Mouse (Mus musculus): ENCODE results near the gene Palb2.
A peak's percentile ranks its signal among the peaks of the same experiment; 100 is the strongest.

Palb2 gene

GRCm38 (mm10) chr7:122099222-122099621 lies 33.6 kb downstream of the Palb2 start:
- DNase-seq (ENCODE audit: low spot score in 2 of 2) = peak; percentile 38 to 39

GRCm38 (mm10) chr7:122098009-122098408 lies 34.8 kb downstream of the Palb2 start:
- no peak for DNase-seq (ENCODE audit: low spot score in 2 of 2)

- DNase-seq (ENCODE audit: low spot score in 2 of 2) = no peak
Observed at GRCm38 (mm10) chr7:122094564-122095330, 38.0 kb downstream of the Palb2 start.

GRCm38 (mm10) chr7:122087195-122087982 lies 45.4 kb downstream of the Palb2 start:
- no peak for DNase-seq (ENCODE audit: low spot score in 2 of 2)

GRCm38 (mm10) chr7:122081071-122081470 lies 51.7 kb downstream of the Palb2 start:
- DNase-seq (ENCODE audit: low spot score in 2 of 2) = no peak

GRCm38 (mm10) chr7:122079798-122080554 lies 52.8 kb downstream of the Palb2 start:
- DNase-seq (ENCODE audit: low spot score in 2 of 2) = no peak

- DNase-seq (ENCODE audit: low spot score in 2 of 2) = no peak
Observed at GRCm38 (mm10) chr7:122074374-122074773, 58.4 kb downstream of the Palb2 start.

- DNase-seq (ENCODE audit: low spot score in 2 of 2) = peak; percentile 43 to 45
Observed at GRCm38 (mm10) chr7:122067517-122068381, 65.0 kb downstream of the Palb2 start.

GRCm38 (mm10) chr7:122066945-122067516 lies 65.8 kb downstream of the Palb2 start, which contains the start of the genes Ubfd1 and Ears2:
TSS of gene Ubfd1 (plus strand) at chr7:122067175.
TSS of gene Ears2 (minus strand) at chr7:122067263.
- DNase-seq (ENCODE audit: low spot score in 2 of 2) = peak; percentile 98

GRCm38 (mm10) chr7:122066102-122066944 lies 66.5 kb downstream of the Palb2 start:
- DNase-seq (ENCODE audit: low spot score in 2 of 2) = no peak

GRCm38 (mm10) chr7:122065656-122066055 lies 67.1 kb downstream of the Palb2 start:
- no peak for DNase-seq (ENCODE audit: low spot score in 2 of 2)
